In the genomic region with DNA sequence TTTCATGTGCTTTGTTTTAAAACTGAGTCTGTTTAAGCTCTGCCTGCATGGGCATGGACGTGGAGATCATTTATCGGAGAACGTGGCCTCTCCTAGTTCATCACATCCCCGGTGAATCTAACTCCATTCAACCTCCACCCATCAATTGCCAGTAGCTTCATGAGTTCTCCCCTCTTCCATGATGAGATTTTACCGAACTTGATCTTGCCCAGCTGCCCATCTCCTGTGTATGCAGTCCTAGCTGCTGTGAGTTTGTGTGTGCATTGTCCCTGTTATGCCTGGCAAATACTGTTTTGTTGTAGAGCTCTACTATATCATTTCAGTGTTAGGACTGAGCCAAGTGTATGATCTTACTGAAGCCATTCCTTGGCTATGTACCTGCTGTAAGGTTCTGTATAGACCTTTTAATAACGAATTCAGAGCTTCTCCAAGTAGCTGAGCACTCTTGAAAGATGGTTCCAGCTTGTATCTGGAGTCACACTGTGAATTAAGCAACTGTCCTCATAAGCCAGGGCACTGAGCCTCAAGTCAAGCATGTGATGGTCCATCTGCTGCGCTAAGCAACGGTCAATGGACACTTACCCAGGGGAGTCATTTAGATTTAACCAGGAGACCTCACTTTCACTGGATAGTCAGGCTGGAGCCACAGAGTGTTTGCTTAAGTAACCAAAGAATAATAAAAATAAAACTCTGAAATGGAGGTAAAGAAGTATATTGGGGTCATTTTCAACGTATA, we compare ENCODE assay signal across 17 mouse cellular contexts.
DNase-seq lines count a peak whose midpoint lies in the region.
"Had no signal": no experiment of that assay in that cellular context is flagged by ENCODE, and none has a peak within 500 bp of the region (broad histone marks: within the 10 kb centered on the region; RNA-seq: fewer than 3 reads in every experiment).

No protein-coding gene starts in this region.

- intact Hi-C loops in left cerebral cortex, postnatal 4 days (cut with DNase I): no loop called here
- intact Hi-C loops in left cerebral cortex, postnatal 10 days (cut with DNase I): no loop called here

- DNase-seq in left cerebral cortex, postnatal 4 days: peak; percentile 73
- no peak for DNase-seq in left cerebral cortex, postnatal 10 days (ENCODE audit: extremely low spot score in 1 of 2, low spot score in 2 of 2)
- peak; percentile 83 for DNase-seq in cerebellum, adult 11-12 months
- peak; percentile 87 for DNase-seq in cerebellum, adult 9-11 months
- DNase-seq in retina, embryonic 14.5 days (ENCODE audit: low spot score): peak; percentile 60
- DNase-seq in spleen, adult 18-20 months: no peak
- no peak for DNase-seq in adrenal gland, postnatal 36 days
- DNase-seq in B cell, adult 2 months: no peak
- DNase-seq: embryo, embryonic 11 days; gastrocnemius, postnatal 25 days; heart, postnatal 10 days; kidney, adult 9 months; kidney, postnatal 10 days; layer of hippocampus, postnatal 36 days; lung, postnatal 36 days; right cerebral cortex, adult 18-20 months; thymus, postnatal 4 days had no signal

Comparison
In these comparisons a context has a peak if more than half of its experiments do, and no peak if none do; other contexts are left out.
1. DNase-seq: peak in left cerebral cortex, postnatal 4 days (single experiment), cerebellum, adult 11-12 months (single experiment), cerebellum, adult 9-11 months (single experiment) and retina, embryonic 14.5 days (single experiment); none in left cerebral cortex, postnatal 10 days (0 of 2), spleen, adult 18-20 months (0 of 2), adrenal gland, postnatal 36 days (0 of 2) and B cell, adult 2 months (0 of 2).